In genomic region chr3:3001639-3002038, GRCm38 (mm10) we compare ENCODE assay signal across 10 mouse cellular contexts.
DNase-seq lines count a peak whose midpoint lies in the region; ATAC-seq and TF ChIP-seq lines count a peak whose summit lies in the region.
"Had no signal": no experiment of that assay in that cellular context is flagged by ENCODE, and none has a peak within 500 bp of the region (broad histone marks: within the 10 kb centered on the region; RNA-seq: fewer than 3 reads in every experiment).

No protein-coding gene starts in this region.

- no peaks in the 10 kb centered on the region for H3K36me3 ChIP-seq in forebrain, embryonic 11.5 days (ENCODE audit: control insufficient read depth, insufficient read depth, low read length)
- no peaks in the 10 kb centered on the region for H3K36me3 ChIP-seq in forebrain, embryonic 16.5 days (ENCODE audit: control insufficient read depth, insufficient read depth)
- no peaks in the 10 kb centered on the region for H3K36me3 ChIP-seq in lung, postnatal 0 days (ENCODE audit: insufficient read depth, low read length)
- H3K36me3 ChIP-seq in neural tube, embryonic 14.5 days (ENCODE audit: control insufficient read depth, insufficient read depth, low read length), result no peaks in the 10 kb centered on the region

- peak; percentile 35 for DNase-seq in forebrain, embryonic 11.5 days (ENCODE audit: low spot score)
- DNase-seq in lung, postnatal 0 days (ENCODE audit: low spot score), result no peak
- DNase-seq in lung, postnatal 14 days, result no peak
- DNase-seq in liver, result peak; percentile 1
- no peak for DNase-seq in cerebellum, adult 2 months
- DNase-seq in embryo, embryonic 11 days, result no peak

- no peaks in the 10 kb centered on the region for H3K27me3 ChIP-seq in forebrain, embryonic 11.5 days (ENCODE audit: control insufficient read depth, insufficient read depth, low read length)
- H3K27me3 ChIP-seq in forebrain, embryonic 16.5 days (replicated peaks; ENCODE audit: control insufficient read depth, insufficient read depth, low read length), result no peaks in the 10 kb centered on the region
- H3K27me3 ChIP-seq in lung, postnatal 0 days (replicated peaks; ENCODE audit: insufficient read depth, low read length), result no peaks in the 10 kb centered on the region
- H3K27me3 ChIP-seq in neural tube, embryonic 14.5 days (ENCODE audit: control insufficient read depth, insufficient read depth, low read length), result no peaks in the 10 kb centered on the region
- no peaks in the 10 kb centered on the region for H3K27me3 ChIP-seq in cerebellum, adult 2 months (ENCODE audit: control insufficient read depth, insufficient read depth, low read length)
- H3K27me3 ChIP-seq: Patski had no signal

- no peak overlapping the region for H3K27ac ChIP-seq in forebrain, embryonic 11.5 days (ENCODE audit: low read depth, low read length)
- H3K27ac ChIP-seq in forebrain, embryonic 16.5 days (ENCODE audit: low read length), result no peak overlapping the region
- no peak overlapping the region for H3K27ac ChIP-seq in lung, postnatal 0 days (ENCODE audit: low read length)
- H3K27ac ChIP-seq in neural tube, embryonic 14.5 days (ENCODE audit: low read depth, low read length), result no peak overlapping the region
- H3K27ac ChIP-seq in cerebellum, adult 2 months (ENCODE audit: insufficient read depth, low read length), result no peak overlapping the region

- no peak for TF ChIP-seq POLR2A in cerebellum, adult 2 months (IDR thresholded peaks at IDR 0.05; ENCODE audit: borderline replicate concordance, insufficient read depth, low read length)

- no peak overlapping the region for H3K4me3 ChIP-seq in forebrain, embryonic 11.5 days (ENCODE audit: low read depth, low read length)
- H3K4me3 ChIP-seq in forebrain, embryonic 16.5 days (replicated peaks; ENCODE audit: low read length), result no peak overlapping the region
- H3K4me3 ChIP-seq in lung, postnatal 0 days (ENCODE audit: low read depth, low read length), result no peak overlapping the region
- H3K4me3 ChIP-seq in neural tube, embryonic 14.5 days (ENCODE audit: low read depth, low read length), result no peak overlapping the region
- H3K4me3 ChIP-seq in cerebellum, adult 2 months (replicated peaks; ENCODE audit: insufficient read depth, low read depth, low read length), result no peak overlapping the region

- peaks cover 41% of the 10 kb centered on the region for H3K9me3 ChIP-seq in forebrain, embryonic 11.5 days (ENCODE audit: control insufficient read depth, low read length)
- H3K9me3 ChIP-seq in forebrain, embryonic 16.5 days (ENCODE audit: control insufficient read depth, low read length), result peaks cover 45% of the 10 kb centered on the region
- peaks cover 11% of the 10 kb centered on the region; the same call in 1 of the 2 replicates for H3K9me3 ChIP-seq in lung, postnatal 0 days (ENCODE audit: low read length)
- H3K9me3 ChIP-seq in neural tube, embryonic 14.5 days (ENCODE audit: control insufficient read depth, low read length), result peaks cover 21% of the 10 kb centered on the region

- no peak overlapping the region for H3K4me2 ChIP-seq in forebrain, embryonic 11.5 days (ENCODE audit: low read depth, low read length, severe bottlenecking)
- H3K4me2 ChIP-seq in forebrain, embryonic 16.5 days (ENCODE audit: low read length), result no peak overlapping the region
- H3K4me2 ChIP-seq in lung, postnatal 0 days (replicated peaks; ENCODE audit: low read depth, low read length), result no peak overlapping the region
- no peak overlapping the region for H3K4me2 ChIP-seq in neural tube, embryonic 14.5 days (ENCODE audit: low read depth, low read length)

- no peak for TF ChIP-seq EP300 in lung, postnatal 0 days (IDR thresholded peaks at IDR 0.05)

- H3K4me1 ChIP-seq in forebrain, embryonic 11.5 days (replicated peaks; ENCODE audit: control insufficient read depth, insufficient read depth, low read length), result no peaks in the 10 kb centered on the region
- no peaks in the 10 kb centered on the region for H3K4me1 ChIP-seq in forebrain, embryonic 16.5 days (replicated peaks; ENCODE audit: control insufficient read depth, insufficient read depth, low read length)
- no peaks in the 10 kb centered on the region for H3K4me1 ChIP-seq in lung, postnatal 0 days (ENCODE audit: insufficient read depth, low read depth, low read length)
- H3K4me1 ChIP-seq in neural tube, embryonic 14.5 days (ENCODE audit: control insufficient read depth, insufficient read depth, low read length), result no peaks in the 10 kb centered on the region
- H3K4me1 ChIP-seq in cerebellum, adult 2 months (ENCODE audit: control insufficient read depth, insufficient read depth, low read length), result no peaks in the 10 kb centered on the region

- peak; percentile 55; the same call in 1 of the 2 replicates for ATAC-seq in forebrain, embryonic 11.5 days (replicated peaks; ENCODE audit: low FRiP score)
- ATAC-seq in forebrain, embryonic 16.5 days, result no peak
- peak; percentile 52 for ATAC-seq in lung, postnatal 0 days
- ATAC-seq in neural tube, embryonic 14.5 days (ENCODE audit: low read depth), result peak; percentile 49
- ATAC-seq: inflammation-experienced regulatory T-cells, adult 6 months had no signal

- no peak for TF ChIP-seq CTCF in lung, postnatal 0 days (IDR thresholded peaks at IDR 0.05)
- TF ChIP-seq CTCF in cerebellum, adult 2 months (IDR thresholded peaks at IDR 0.05; ENCODE audit: borderline replicate concordance, insufficient read depth, low read depth, low read length), result no peak

- H3K9ac ChIP-seq in forebrain, embryonic 11.5 days (ENCODE audit: low read length), result no peak overlapping the region
- H3K9ac ChIP-seq in forebrain, embryonic 16.5 days (replicated peaks; ENCODE audit: low read depth, low read length), result no peak overlapping the region
- no peak overlapping the region for H3K9ac ChIP-seq in lung, postnatal 0 days (replicated peaks; ENCODE audit: low read depth)
- H3K9ac ChIP-seq in neural tube, embryonic 14.5 days (replicated peaks; ENCODE audit: low read depth, low read length), result no peak overlapping the region

Comparison
In these comparisons a context has a peak if more than half of its experiments do, and no peak if none do; other contexts are left out.
1. DNase-seq: peak in forebrain, embryonic 11.5 days (single experiment) and liver (single experiment); none in lung, postnatal 0 days (single experiment), lung, postnatal 14 days (single experiment), cerebellum, adult 2 months (0 of 2) and embryo, embryonic 11 days (single experiment).